Mouse (Mus musculus): ENCODE results near the gene Spc24. TPM values are rescaled to one million over a fixed set of nuclear protein-coding genes. Genes with fewer than 3 reads are reported as not detected.

Gene Spc24
- total and polyA plus RNA-seq, 2 experiments from 2014 or later = 6.3 to 6.6 TPM

- DNase-seq (ENCODE audit: low spot score) = no peak
Observed at GRCm38 (mm10) chr9:21754003-21754402, 6.1 kb downstream of the Spc24 start.

GRCm38 (mm10) chr9:21752252-21752792 lies 7.8 kb downstream of the Spc24 start:
- H3K4me3 ChIP-seq (ENCODE audit: low read depth, low read length) = no peak overlapping the region

More at GRCm38 (mm10) chr9:21754003-21754402, 6.1 kb downstream of the Spc24 start:
- Histone ChIP-seq H3K36me3 (ENCODE audit: insufficient read depth, low read length) (peaks cover 6% of the 10 kb centered on the region; the same call in 1 of the 2 replicates), H3K4me3 (ENCODE audit: low read depth, low read length) (no peak overlapping the region), H3K4me2 (ENCODE audit: low read depth, low read length, poor library complexity, severe bottlenecking) (no peak overlapping the region), H3K4me1 (ENCODE audit: insufficient read depth, low read length) (no peaks in the 10 kb centered on the region), H3K27me3 (ENCODE audit: insufficient read depth, low read length) (no peaks in the 10 kb centered on the region), H3K27ac (ENCODE audit: low read depth, low read length) (no peak overlapping the region), H3K9me3 (ENCODE audit: low read length) (no peaks in the 10 kb centered on the region), H3K9ac (replicated peaks; ENCODE audit: low read length, poor library complexity, severe bottlenecking) (no peak overlapping the region)
- TF ChIP-seq CTCF (IDR thresholded peaks at IDR 0.05) = no peak
- WGBS = 79% methylated on average over 2 of the region's 2 CpGs
- ATAC-seq (ENCODE audit: low FRiP score) = no peak

DNA sequence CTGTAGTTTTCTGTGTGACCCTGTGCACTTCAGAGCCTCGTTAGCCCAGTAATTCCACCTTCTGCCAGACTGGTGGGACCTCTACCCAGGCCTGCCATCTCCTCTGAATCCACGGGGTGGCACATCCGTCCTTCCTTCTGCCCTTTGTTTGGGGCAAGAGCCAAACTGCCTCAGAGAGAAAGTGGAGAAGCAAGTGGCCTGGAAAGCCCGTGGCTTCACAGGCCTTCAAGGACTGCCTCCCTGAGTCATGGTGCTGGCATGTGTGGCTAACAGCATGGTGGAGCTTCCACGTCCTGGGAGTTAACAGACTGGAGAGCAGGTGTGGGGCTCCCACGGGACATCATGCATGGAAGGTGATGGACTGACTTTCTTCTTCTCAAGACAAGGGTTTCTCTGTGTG lies 8.8 kb downstream of the Spc24 start:
- Histone ChIP-seq H3K4me3 (ENCODE audit: low read depth, low read length) (no peak overlapping the region), H3K27ac (ENCODE audit: low read depth, low read length) (no peak overlapping the region), H3K27me3 (ENCODE audit: insufficient read depth, low read length) (no peaks in the 10 kb centered on the region), H3K4me2 (ENCODE audit: low read depth, low read length, poor library complexity, severe bottlenecking) (no peak overlapping the region), H3K9ac (replicated peaks; ENCODE audit: low read length, poor library complexity, severe bottlenecking) (no peak overlapping the region), H3K36me3 (ENCODE audit: insufficient read depth, low read length) (peaks cover 28% of the 10 kb centered on the region), H3K9me3 (ENCODE audit: low read length) (no peaks in the 10 kb centered on the region), H3K4me1 (ENCODE audit: insufficient read depth, low read length) (no peaks in the 10 kb centered on the region)
- ATAC-seq (ENCODE audit: low FRiP score) = no peak
- peak; percentile 38 for TF ChIP-seq CTCF (IDR thresholded peaks at IDR 0.05)
- WGBS = 73% methylated on average over 6 of the region's 6 CpGs
- peak; percentile 20 for DNase-seq (ENCODE audit: low spot score)

More at GRCm38 (mm10) chr9:21752252-21752792, 7.8 kb downstream of the Spc24 start:
- no peak overlapping the region for H3K27ac ChIP-seq (ENCODE audit: low read depth, low read length)
- DNase-seq (ENCODE audit: low spot score) = no peak
- TF ChIP-seq CTCF (IDR thresholded peaks at IDR 0.05) = no peak
- H3K9me3 ChIP-seq (ENCODE audit: low read length) = no peaks in the 10 kb centered on the region
- no peaks in the 10 kb centered on the region for H3K27me3 ChIP-seq (ENCODE audit: insufficient read depth, low read length)
- peaks cover 18% of the 10 kb centered on the region for H3K36me3 ChIP-seq (ENCODE audit: insufficient read depth, low read length)
- H3K4me2 ChIP-seq (ENCODE audit: low read depth, low read length, poor library complexity, severe bottlenecking) = no peak overlapping the region
- no peaks in the 10 kb centered on the region for H3K4me1 ChIP-seq (ENCODE audit: insufficient read depth, low read length)
- H3K9ac ChIP-seq (replicated peaks; ENCODE audit: low read length, poor library complexity, severe bottlenecking) = no peak overlapping the region
- 68% methylated on average over 10 of the region's 10 CpGs for WGBS
- no peak for ATAC-seq (ENCODE audit: low FRiP score)

DNA sequence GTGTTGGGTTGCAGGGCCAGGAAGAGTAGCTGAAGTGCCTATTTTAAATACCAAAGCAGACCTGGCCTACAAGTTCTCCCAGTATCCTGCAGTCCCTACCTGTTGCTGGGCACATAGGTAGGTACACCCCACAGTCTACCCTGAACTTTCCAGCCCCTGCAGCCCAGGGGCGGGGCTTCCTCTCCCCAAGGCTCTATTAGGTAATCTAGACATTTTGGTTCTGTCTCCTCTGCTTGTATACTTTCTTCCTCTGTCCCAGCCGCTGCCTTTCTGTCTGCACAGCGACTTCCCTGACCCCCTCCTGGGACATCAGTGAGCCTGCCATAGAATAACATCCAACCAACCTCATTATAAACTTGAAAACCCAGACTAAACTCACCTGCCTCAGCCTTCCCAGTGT lies 9.7 kb downstream of the Spc24 start:
- H3K4me1 ChIP-seq (ENCODE audit: insufficient read depth, low read length) = no peaks in the 10 kb centered on the region
- H3K27ac ChIP-seq (ENCODE audit: low read depth, low read length) = no peak overlapping the region
- H3K27me3 ChIP-seq (ENCODE audit: insufficient read depth, low read length) = no peaks in the 10 kb centered on the region
- DNase-seq (ENCODE audit: low spot score) (no peak), ATAC-seq (ENCODE audit: low FRiP score) (no peak)
- peaks cover 37% of the 10 kb centered on the region for H3K36me3 ChIP-seq (ENCODE audit: insufficient read depth, low read length)
- no peak overlapping the region for H3K9ac ChIP-seq (replicated peaks; ENCODE audit: low read length, poor library complexity, severe bottlenecking)
- TF ChIP-seq CTCF (IDR thresholded peaks at IDR 0.05) = no peak
- no peaks in the 10 kb centered on the region for H3K9me3 ChIP-seq (ENCODE audit: low read length)
- H3K4me2 ChIP-seq (ENCODE audit: low read depth, low read length, poor library complexity, severe bottlenecking) = no peak overlapping the region
- no peak overlapping the region for H3K4me3 ChIP-seq (ENCODE audit: low read depth, low read length)
- WGBS = 77% methylated on average over 3 of the region's 3 CpGs

GRCm38 (mm10) chr9:21749382-21750118 lies 10.6 kb downstream of the Spc24 start:
- Histone ChIP-seq H3K4me3 (ENCODE audit: low read depth, low read length) (no peak overlapping the region), H3K4me1 (ENCODE audit: insufficient read depth, low read length) (no peaks in the 10 kb centered on the region), H3K9me3 (ENCODE audit: low read length) (no peaks in the 10 kb centered on the region), H3K27me3 (ENCODE audit: insufficient read depth, low read length) (no peaks in the 10 kb centered on the region), H3K36me3 (ENCODE audit: insufficient read depth, low read length) (peaks cover 38% of the 10 kb centered on the region), H3K27ac (ENCODE audit: low read depth, low read length) (no peak overlapping the region), H3K9ac (replicated peaks; ENCODE audit: low read length, poor library complexity, severe bottlenecking) (no peak overlapping the region), H3K4me2 (ENCODE audit: low read depth, low read length, poor library complexity, severe bottlenecking) (no peak overlapping the region)
- no peak for TF ChIP-seq CTCF (IDR thresholded peaks at IDR 0.05)
- 88% methylated on average over 6 of the region's 6 CpGs for WGBS
- DNase-seq (ENCODE audit: low spot score) (no peak), ATAC-seq (ENCODE audit: low FRiP score) (no peak)

DNA sequence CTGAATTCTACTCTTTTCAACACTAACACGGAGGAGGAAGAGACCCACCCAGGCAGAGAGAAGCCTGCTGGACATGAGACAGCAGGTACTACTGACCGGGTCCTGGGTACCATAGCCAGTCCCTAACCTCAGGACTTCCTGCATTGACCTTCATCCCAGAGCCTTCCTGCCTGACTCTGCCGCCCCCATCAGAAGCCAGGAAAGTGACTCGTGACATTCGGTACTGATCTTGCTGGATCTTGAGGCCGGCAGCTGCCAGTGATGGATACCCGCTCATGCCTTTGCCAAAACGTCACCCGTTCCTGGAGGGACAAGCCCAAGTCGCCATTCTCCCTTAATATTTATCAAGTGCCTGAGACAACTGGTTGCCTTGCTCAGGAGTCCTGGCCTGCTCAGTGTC lies 11.6 kb downstream of the Spc24 start:
- Histone ChIP-seq H3K4me3 (ENCODE audit: low read depth, low read length) (no peak overlapping the region), H3K9me3 (ENCODE audit: low read length) (no peaks in the 10 kb centered on the region), H3K4me1 (ENCODE audit: insufficient read depth, low read length) (no peaks in the 10 kb centered on the region), H3K9ac (replicated peaks; ENCODE audit: low read length, poor library complexity, severe bottlenecking) (no peak overlapping the region), H3K36me3 (ENCODE audit: insufficient read depth, low read length) (peaks cover 46% of the 10 kb centered on the region), H3K4me2 (ENCODE audit: low read depth, low read length, poor library complexity, severe bottlenecking) (no peak overlapping the region), H3K27me3 (ENCODE audit: insufficient read depth, low read length) (no peaks in the 10 kb centered on the region), H3K27ac (ENCODE audit: low read depth, low read length) (no peak overlapping the region)
- DNase-seq (ENCODE audit: low spot score) (no peak), ATAC-seq (ENCODE audit: low FRiP score) (no peak)
- WGBS = 85% methylated on average over 10 of the region's 10 CpGs
- no peak for TF ChIP-seq CTCF (IDR thresholded peaks at IDR 0.05)

All from midbrain, postnatal 0 days (tissue).